Mouse (Mus musculus): ENCODE results near the gene D10Wsu102e. TPM values are rescaled to one million over a fixed set of nuclear protein-coding genes. Genes with fewer than 3 reads are reported as not detected.
"Not testable (repeated sequence)": the region's sequence is repeated elsewhere in the genome, so short reads cannot be mapped to it uniquely, and the experiment has no call there.

Gene D10Wsu102e
- polyA plus RNA-seq, 1 experiment from 2014 or later: 0.41 TPM

- no peaks in the 10 kb centered on the region for H3K9me3 ChIP-seq (ENCODE audit: control insufficient read depth, low read length)
- peaks cover 0 to 2% of the 10 kb centered on the region in 2 experiments; a peak in 1 of 4 replicates for H3K4me1 ChIP-seq (ENCODE audit: control insufficient read depth in 2 of 2, insufficient read depth in 2 of 2, low read length in 2 of 2)
- WGBS: 18% methylated on average over 7 of the region's 7 CpGs
- H3K27ac ChIP-seq (replicated peaks in 1 of 2; ENCODE audit: control insufficient read depth in 1 of 2, insufficient read depth in 1 of 2, low read depth in 2 of 2, low read length in 2 of 2): no peak overlapping the region
- H3K4me3 ChIP-seq (ENCODE audit: control insufficient read depth in 1 of 2, insufficient read depth in 1 of 2, low read depth in 1 of 2, low read length in 2 of 2): no peak overlapping the region
- H3K9ac ChIP-seq (ENCODE audit: low read length): no peak overlapping the region
- no peak for ATAC-seq (ENCODE audit: insufficient number of reproducible peaks, insufficient read depth, low FRiP score, low read depth)
- H3K36me3 ChIP-seq (ENCODE audit: control insufficient read depth, insufficient read depth, low read length): no peaks in the 10 kb centered on the region
- 0 out of 2 replicates have a peak, but pooled peaks cover 7% of the 10 kb centered on the region for H3K27me3 ChIP-seq (ENCODE audit: control insufficient read depth, insufficient read depth, low read length)
- no peak overlapping the region for H3K4me2 ChIP-seq (ENCODE audit: low read length)
Measured at GRCm38 (mm10) chr10:83347494-83347893, 12.5 kb upstream of the D10Wsu102e start.

GRCm38 (mm10) chr10:83350689-83351088 is 9.3 kb upstream of the D10Wsu102e start:
- H3K27ac ChIP-seq (replicated peaks in 1 of 2; ENCODE audit: control insufficient read depth in 1 of 2, insufficient read depth in 1 of 2, low read depth in 2 of 2, low read length in 2 of 2): no peak overlapping the region
- no peaks in the 10 kb centered on the region for H3K9me3 ChIP-seq (ENCODE audit: control insufficient read depth, low read length)
- no peaks in the 10 kb centered on the region for H3K36me3 ChIP-seq (ENCODE audit: control insufficient read depth, insufficient read depth, low read length)
- ATAC-seq (ENCODE audit: insufficient number of reproducible peaks, insufficient read depth, low FRiP score, low read depth): no peak
- WGBS: 87% methylated on average over 2 of the region's 2 CpGs
- H3K4me3 ChIP-seq (ENCODE audit: control insufficient read depth in 1 of 2, insufficient read depth in 1 of 2, low read depth in 1 of 2, low read length in 2 of 2): no peak overlapping the region
- H3K4me2 ChIP-seq (ENCODE audit: low read length): no peak overlapping the region
- H3K4me1 ChIP-seq (ENCODE audit: control insufficient read depth in 2 of 2, insufficient read depth in 2 of 2, low read length in 2 of 2): peaks cover 8 to 9% of the 10 kb centered on the region in 2 experiments
- 0 out of 2 replicates have a peak, but pooled peaks cover 7% of the 10 kb centered on the region for H3K27me3 ChIP-seq (ENCODE audit: control insufficient read depth, insufficient read depth, low read length)
- no peak overlapping the region for H3K9ac ChIP-seq (ENCODE audit: low read length)

- H3K9ac ChIP-seq (ENCODE audit: low read length); H3K27ac ChIP-seq (replicated peaks in 1 of 2; ENCODE audit: control insufficient read depth in 1 of 2, insufficient read depth in 1 of 2, low read depth in 2 of 2, low read length in 2 of 2); H3K27me3 ChIP-seq (ENCODE audit: control insufficient read depth, insufficient read depth, low read length); H3K4me1 ChIP-seq (ENCODE audit: control insufficient read depth in 2 of 2, insufficient read depth in 2 of 2, low read length in 2 of 2); H3K9me3 ChIP-seq (ENCODE audit: control insufficient read depth, low read length); H3K4me3 ChIP-seq (ENCODE audit: control insufficient read depth in 1 of 2, insufficient read depth in 1 of 2, low read depth in 1 of 2, low read length in 2 of 2); H3K4me2 ChIP-seq (ENCODE audit: low read length); ATAC-seq (ENCODE audit: insufficient number of reproducible peaks, insufficient read depth, low FRiP score, low read depth); H3K36me3 ChIP-seq (ENCODE audit: control insufficient read depth, insufficient read depth, low read length): not testable (repeated sequence)
- 76% methylated on average over 2 of the region's 4 CpGs for WGBS
Measured at GRCm38 (mm10) chr10:83351779-83352178, 8.2 kb upstream of the D10Wsu102e start.

GRCm38 (mm10) chr10:83353680-83354332 is 6.2 kb upstream of the D10Wsu102e start:
- peak; percentile 76 for ATAC-seq (ENCODE audit: insufficient number of reproducible peaks, insufficient read depth, low FRiP score, low read depth)
- Histone ChIP-seq H3K4me2 (ENCODE audit: low read length) (peak overlapping the region; percentile 40), H3K4me1 (ENCODE audit: control insufficient read depth in 2 of 2, insufficient read depth in 2 of 2, low read length in 2 of 2) (peaks cover 6 to 9% of the 10 kb centered on the region in 2 experiments; a peak in 3 of 4 replicates), H3K27ac (replicated peaks in 1 of 2; ENCODE audit: control insufficient read depth in 1 of 2, insufficient read depth in 1 of 2, low read depth in 2 of 2, low read length in 2 of 2) (peak overlapping the region; percentile 14 to 61; a peak in 3 of 4 replicates), H3K27me3 (ENCODE audit: control insufficient read depth, insufficient read depth, low read length) (0 out of 2 replicates have a peak, but pooled peaks cover 7% of the 10 kb centered on the region), H3K9ac (ENCODE audit: low read length) (peak overlapping the region; percentile 27; the same call in 1 of the 2 replicates), H3K36me3 (ENCODE audit: control insufficient read depth, insufficient read depth, low read length) (no peaks in the 10 kb centered on the region), H3K9me3 (ENCODE audit: control insufficient read depth, low read length) (no peaks in the 10 kb centered on the region), H3K4me3 (ENCODE audit: control insufficient read depth in 1 of 2, insufficient read depth in 1 of 2, low read depth in 1 of 2, low read length in 2 of 2) (no peak overlapping the region)
- WGBS: 23% methylated on average over 14 of the region's 14 CpGs

- no peak overlapping the region for H3K4me3 ChIP-seq (ENCODE audit: control insufficient read depth in 1 of 2, insufficient read depth in 1 of 2, low read depth in 1 of 2, low read length in 2 of 2)
- H3K9me3 ChIP-seq (ENCODE audit: control insufficient read depth, low read length): no peaks in the 10 kb centered on the region
- peak; percentile 16; the same call in 1 of the 2 replicates for ATAC-seq (ENCODE audit: insufficient number of reproducible peaks, insufficient read depth, low FRiP score, low read depth)
- no peaks in the 10 kb centered on the region for H3K36me3 ChIP-seq (ENCODE audit: control insufficient read depth, insufficient read depth, low read length)
- peak overlapping the region; percentile 24 to 61; a peak in 2 of 4 replicates for H3K27ac ChIP-seq (replicated peaks in 1 of 2; ENCODE audit: control insufficient read depth in 1 of 2, insufficient read depth in 1 of 2, low read depth in 2 of 2, low read length in 2 of 2)
- peaks cover 6 to 9% of the 10 kb centered on the region in 2 experiments; a peak in 3 of 4 replicates for H3K4me1 ChIP-seq (ENCODE audit: control insufficient read depth in 2 of 2, insufficient read depth in 2 of 2, low read length in 2 of 2)
- H3K4me2 ChIP-seq (ENCODE audit: low read length): peak overlapping the region; percentile 40
- H3K9ac ChIP-seq (ENCODE audit: low read length): peak overlapping the region; percentile 27; the same call in 1 of the 2 replicates
- 0 out of 2 replicates have a peak, but pooled peaks cover 7% of the 10 kb centered on the region for H3K27me3 ChIP-seq (ENCODE audit: control insufficient read depth, insufficient read depth, low read length)
- WGBS: 52% methylated on average over 8 of the region's 8 CpGs
Measured at GRCm38 (mm10) chr10:83354333-83354719, 5.7 kb upstream of the D10Wsu102e start.

- no peaks in the 10 kb centered on the region for H3K36me3 ChIP-seq (ENCODE audit: control insufficient read depth, insufficient read depth, low read length)
- no peak for ATAC-seq (ENCODE audit: insufficient number of reproducible peaks, insufficient read depth, low FRiP score, low read depth)
- no peak overlapping the region for H3K27ac ChIP-seq (replicated peaks in 1 of 2; ENCODE audit: control insufficient read depth in 1 of 2, insufficient read depth in 1 of 2, low read depth in 2 of 2, low read length in 2 of 2)
- H3K9ac ChIP-seq (ENCODE audit: low read length): no peak overlapping the region
- no peaks in the 10 kb centered on the region for H3K27me3 ChIP-seq (ENCODE audit: control insufficient read depth, insufficient read depth, low read length)
- 80% methylated on average over 12 of the region's 12 CpGs for WGBS
- H3K4me2 ChIP-seq (ENCODE audit: low read length): no peak overlapping the region
- peaks cover 6 to 16% of the 10 kb centered on the region in 2 experiments; a peak in 3 of 4 replicates for H3K4me1 ChIP-seq (ENCODE audit: control insufficient read depth in 2 of 2, insufficient read depth in 2 of 2, low read length in 2 of 2)
- no peak overlapping the region for H3K4me3 ChIP-seq (ENCODE audit: control insufficient read depth in 1 of 2, insufficient read depth in 1 of 2, low read depth in 1 of 2, low read length in 2 of 2)
- H3K9me3 ChIP-seq (ENCODE audit: control insufficient read depth, low read length): no peaks in the 10 kb centered on the region
Measured at GRCm38 (mm10) chr10:83356416-83356815, 3.6 kb upstream of the D10Wsu102e start.

- H3K9ac ChIP-seq (ENCODE audit: low read length): peak overlapping the region; percentile 42
Measured at GRCm38 (mm10) chr10:83359451-83359850, 570 bp upstream of the D10Wsu102e start.

More at GRCm38 (mm10) chr10:83359451-83359850, 570 bp upstream of the D10Wsu102e start:
- H3K27me3 ChIP-seq (ENCODE audit: control insufficient read depth, insufficient read depth, low read length): no peaks in the 10 kb centered on the region
- peak overlapping the region; percentile 93 for H3K4me2 ChIP-seq (ENCODE audit: low read length)
- peaks cover 7 to 21% of the 10 kb centered on the region in 2 experiments for H3K4me1 ChIP-seq (ENCODE audit: control insufficient read depth in 2 of 2, insufficient read depth in 2 of 2, low read length in 2 of 2)
- 89% methylated on average over 4 of the region's 4 CpGs for WGBS
- peaks cover 22% of the 10 kb centered on the region for H3K36me3 ChIP-seq (ENCODE audit: control insufficient read depth, insufficient read depth, low read length)
- H3K4me3 ChIP-seq (ENCODE audit: control insufficient read depth in 1 of 2, insufficient read depth in 1 of 2, low read depth in 1 of 2, low read length in 2 of 2): peak overlapping the region; percentile 38 to 80
- peak overlapping the region; percentile 14 to 46; a peak in 3 of 4 replicates for H3K27ac ChIP-seq (replicated peaks in 1 of 2; ENCODE audit: control insufficient read depth in 1 of 2, insufficient read depth in 1 of 2, low read depth in 2 of 2, low read length in 2 of 2)
- no peak for ATAC-seq (ENCODE audit: insufficient number of reproducible peaks, insufficient read depth, low FRiP score, low read depth)
- no peaks in the 10 kb centered on the region for H3K9me3 ChIP-seq (ENCODE audit: control insufficient read depth, low read length)

All from heart, embryonic 14.5 days (tissue).